In genomic region chr2:173473233-173473632, GRCm38 (mm10) we compare ENCODE assay signal across 21 mouse cellular contexts. TPM values are rescaled to one million over a fixed set of nuclear protein-coding genes. Genes with fewer than 3 reads are reported as not detected.
DNase-seq lines count a peak whose midpoint lies in the region; ATAC-seq lines count a peak whose summit lies in the region.
"Had no signal": no experiment of that assay in that cellular context is flagged by ENCODE, and none has a peak within 500 bp of the region (broad histone marks: within the 10 kb centered on the region; RNA-seq: fewer than 3 reads in every experiment).

No protein-coding gene starts in this region.

- WGBS in heart, embryonic 12.5 days = 58% methylated on average over 11 of the region's 11 CpGs
- 39% methylated on average over 11 of the region's 11 CpGs for WGBS in neural tube, embryonic 15.5 days
- 41% methylated on average over 11 of the region's 11 CpGs for WGBS in hindbrain, embryonic 13.5 days
- 36% methylated on average over 11 of the region's 11 CpGs for WGBS in neural tube, embryonic 14.5 days

- no peak overlapping the region for H3K27ac ChIP-seq in heart, embryonic 12.5 days (ENCODE audit: poor library complexity, severe bottlenecking)
- no peak overlapping the region for H3K27ac ChIP-seq in neural tube, embryonic 15.5 days (replicated peaks)
- H3K27ac ChIP-seq in hindbrain, embryonic 13.5 days = no peak overlapping the region
- no peak overlapping the region for H3K27ac ChIP-seq in neural tube, embryonic 14.5 days (ENCODE audit: low read depth, low read length)
- H3K27ac ChIP-seq: limb, embryonic 15.5 days; lung, embryonic 15.5 days had no signal

- H3K4me2 ChIP-seq in heart, embryonic 12.5 days = no peak overlapping the region
- H3K4me2 ChIP-seq in neural tube, embryonic 15.5 days = no peak overlapping the region; the same call in 1 of the 2 replicates
- H3K4me2 ChIP-seq in hindbrain, embryonic 13.5 days = 0 out of 2 replicates have a peak overlapping the region, but pooled peaks have one; percentile 13
- H3K4me2 ChIP-seq in neural tube, embryonic 14.5 days (ENCODE audit: low read depth, low read length) = no peak overlapping the region
- H3K4me2 ChIP-seq: limb, embryonic 15.5 days; lung, embryonic 15.5 days had no signal

- H3K27me3 ChIP-seq in heart, embryonic 12.5 days (replicated peaks) = no peaks in the 10 kb centered on the region
- no peaks in the 10 kb centered on the region for H3K27me3 ChIP-seq in neural tube, embryonic 15.5 days (replicated peaks)
- no peaks in the 10 kb centered on the region for H3K27me3 ChIP-seq in hindbrain, embryonic 13.5 days
- no peaks in the 10 kb centered on the region for H3K27me3 ChIP-seq in neural tube, embryonic 14.5 days (ENCODE audit: control insufficient read depth, insufficient read depth, low read length)
- H3K27me3 ChIP-seq: limb, embryonic 15.5 days; lung, embryonic 15.5 days had no signal

- H3K36me3 ChIP-seq in heart, embryonic 12.5 days = no peaks in the 10 kb centered on the region
- no peaks in the 10 kb centered on the region for H3K36me3 ChIP-seq in neural tube, embryonic 15.5 days
- H3K36me3 ChIP-seq in hindbrain, embryonic 13.5 days = no peaks in the 10 kb centered on the region
- no peaks in the 10 kb centered on the region for H3K36me3 ChIP-seq in neural tube, embryonic 14.5 days (ENCODE audit: control insufficient read depth, insufficient read depth, low read length)
- H3K36me3 ChIP-seq: limb, embryonic 15.5 days; lung, embryonic 15.5 days had no signal

- H3K9me3 ChIP-seq in heart, embryonic 12.5 days (replicated peaks) = no peaks in the 10 kb centered on the region
- H3K9me3 ChIP-seq in neural tube, embryonic 15.5 days (replicated peaks) = no peaks in the 10 kb centered on the region
- no peaks in the 10 kb centered on the region for H3K9me3 ChIP-seq in hindbrain, embryonic 13.5 days
- no peaks in the 10 kb centered on the region for H3K9me3 ChIP-seq in neural tube, embryonic 14.5 days (ENCODE audit: control insufficient read depth, low read length)
- H3K9me3 ChIP-seq: limb, embryonic 15.5 days; lung, embryonic 15.5 days had no signal

- DNase-seq in heart, adult 11 months = peak; percentile 77
- DNase-seq in neural tube, embryonic 10.5 days (ENCODE audit: extremely low spot score, low spot score) = peak; percentile 13
- no peak for DNase-seq in c-Kit-positive CD71-positive TER-119-positive erythroid progenitor cells, embryonic 14.5 days (ENCODE audit: low spot score)
- DNase-seq: adrenal gland, postnatal 14 days; cerebellum, adult 9-10 months; gastrocnemius, postnatal 36 days had no signal

- no peak overlapping the region for H3K9ac ChIP-seq in heart, embryonic 12.5 days
- H3K9ac ChIP-seq in neural tube, embryonic 15.5 days (replicated peaks) = no peak overlapping the region
- H3K9ac ChIP-seq in hindbrain, embryonic 13.5 days = no peak overlapping the region
- no peak overlapping the region for H3K9ac ChIP-seq in neural tube, embryonic 14.5 days (replicated peaks; ENCODE audit: low read depth, low read length)
- H3K9ac ChIP-seq: limb, embryonic 15.5 days; lung, embryonic 15.5 days had no signal

- H3K4me1 ChIP-seq in heart, embryonic 12.5 days (replicated peaks) = no peaks in the 10 kb centered on the region
- H3K4me1 ChIP-seq in neural tube, embryonic 15.5 days = no peaks in the 10 kb centered on the region
- no peaks in the 10 kb centered on the region for H3K4me1 ChIP-seq in hindbrain, embryonic 13.5 days (replicated peaks)
- no peaks in the 10 kb centered on the region for H3K4me1 ChIP-seq in neural tube, embryonic 14.5 days (ENCODE audit: control insufficient read depth, insufficient read depth, low read length)
- H3K4me1 ChIP-seq: limb, embryonic 15.5 days; lung, embryonic 15.5 days had no signal

- H3K4me3 ChIP-seq in heart, embryonic 12.5 days = no peak overlapping the region
- no peak overlapping the region for H3K4me3 ChIP-seq in neural tube, embryonic 15.5 days (replicated peaks)
- no peak overlapping the region for H3K4me3 ChIP-seq in hindbrain, embryonic 13.5 days
- no peak overlapping the region for H3K4me3 ChIP-seq in neural tube, embryonic 14.5 days (ENCODE audit: low read depth, low read length)
- H3K4me3 ChIP-seq: limb, embryonic 15.5 days; lung, embryonic 15.5 days; myocyte had no signal

- ATAC-seq in heart, embryonic 12.5 days (ENCODE audit: insufficient number of reproducible peaks, low FRiP score) = no peak
- ATAC-seq in neural tube, embryonic 15.5 days (ENCODE audit: low FRiP score) = no peak
- ATAC-seq in hindbrain, embryonic 13.5 days (ENCODE audit: low FRiP score) = 0 out of 2 replicates have a peak, but pooled peaks have one; percentile 59
- ATAC-seq in neural tube, embryonic 14.5 days (ENCODE audit: low read depth) = 0 out of 2 replicates have a peak, but pooled peaks have one; percentile 28
- no peak for ATAC-seq in erythroid progenitor cell, adult 5-6 weeks (replicated peaks; ENCODE audit: low FRiP score, poor library complexity, severe bottlenecking)

RNA-seq across cellular contexts. Expression of gene 1700021F07Rik, which starts 49.2 kb away (rescaled TPM):
- not detected in 2 replicates for polyA plus RNA-seq in heart, embryonic 12.5 days (2016; fragmentation: Nextera tagmentation; extraction: Ambion mirVana)
- polyA plus RNA-seq in neural tube, embryonic 15.5 days (2015; fragmentation: Nextera tagmentation; extraction: Ambion mirVana) = not detected in 2 replicates
- polyA plus RNA-seq in hindbrain, embryonic 13.5 days (2015; fragmentation: Nextera tagmentation; extraction: Ambion mirVana) = not detected in 2 replicates
- polyA plus RNA-seq in neural tube, embryonic 14.5 days (2014; fragmentation: Nextera tagmentation; extraction: Ambion mirVana) = not detected in 2 replicates
- not detected in 2 replicates for total RNA-seq in erythroid progenitor cell, adult 5-6 weeks (2015; ENCODE audit: low replicate concordance)
- not detected in 2 replicates for total RNA-seq in erythroid progenitor cell, adult 5-6 weeks (2017; ENCODE audit: low replicate concordance)
- total RNA-seq: adrenal gland, postnatal 14 days; gastrocnemius, postnatal 36 days; hematopoietic stem cell, adult 5-6 weeks; layer of hippocampus, adult 18-20 months; megakaryocyte progenitor cell, adult 5-6 weeks had no signal
- polyA plus RNA-seq: embryonic facial prominence, embryonic 11.5 days; heart, embryonic 14.5 days; kidney, embryonic 14.5 days; limb, embryonic 15.5 days; lung, embryonic 15.5 days; myocyte; thymus, postnatal 0 days had no signal

Comparison
In these comparisons a context has a peak if more than half of its experiments do, and no peak if none do; other contexts are left out.
1. ATAC-seq: peak in hindbrain, embryonic 13.5 days (single experiment) and neural tube, embryonic 14.5 days (single experiment); none in heart, embryonic 12.5 days (single experiment), neural tube, embryonic 15.5 days (single experiment) and erythroid progenitor cell, adult 5-6 weeks (single experiment).